Mouse (Mus musculus) ES-Bruce4 (cell line): ENCODE measurements around the gene Slc35f6. TPM values are rescaled to one million over a fixed set of nuclear protein-coding genes. Genes with fewer than 3 reads are reported as not detected.

Source experiments
- H3K27ac ChIP-seq: 2 replicates; pipeline ENCODE4 v1.5.1; 2012; ENCODE audit warnings: low read length, inconsistent platforms; ENCODE audit not compliant: insufficient read depth
- H3K27me3 ChIP-seq: 2 replicates; pipeline ENCODE4 v1.6.1; 2012; ENCODE audit warnings: mild to moderate bottlenecking, low read length, inconsistent platforms; ENCODE audit not compliant: control insufficient read depth, poor library complexity, insufficient read depth, severe bottlenecking
- H3K36me3 ChIP-seq: 2 replicates; pipeline ENCODE4 v1.6.1; 2012; ENCODE audit warnings: inconsistent platforms, mild to moderate bottlenecking, low read length, moderate library complexity; ENCODE audit not compliant: control insufficient read depth, poor library complexity, insufficient read depth, severe bottlenecking
- H3K4me1 ChIP-seq: one replicate; pipeline ENCODE4 v1.8.1; 2011; ENCODE audit warnings: low read length; ENCODE audit not compliant: control insufficient read depth, insufficient read depth
- H3K4me3 ChIP-seq: 2 replicates; pipeline ENCODE4 v1.5.1; 2011; ENCODE audit warnings: low read depth, mild to moderate bottlenecking, low read length
- H3K9ac ChIP-seq: 2 replicates; pipeline ENCODE4 v1.6.1; 2012; ENCODE audit warnings: low read depth, mild to moderate bottlenecking, inconsistent platforms; ENCODE audit not compliant: poor library complexity, severe bottlenecking
- H3K9me3 ChIP-seq: replicated peaks from 2 replicates; pipeline ENCODE4 v1.6.1; 2012; ENCODE audit warnings: mild to moderate bottlenecking, low read length, inconsistent platforms; ENCODE audit not compliant: control insufficient read depth, poor library complexity, insufficient read depth, severe bottlenecking
- CTCF ChIP-seq: IDR thresholded peaks from one replicate; pipeline ENCODE4 v1.8.1; 2011; ENCODE audit warnings: low read depth, low read length
- EP300 ChIP-seq: IDR thresholded peaks from 2 replicates; pipeline ENCODE4 v1.6.1; 2011; ENCODE audit warnings: low read depth, low read length; ENCODE audit not compliant: insufficient read depth
- POLR2A ChIP-seq: IDR thresholded peaks from one replicate; pipeline ENCODE4 v1.8.1; 2011; ENCODE audit warnings: low read length; ENCODE audit not compliant: insufficient read depth
- polyA plus RNA-seq: library from polyadenylated mRNA; stranded (reverse); fragments of >200 nt; gene quantifications from 2 replicates; pipeline ENCODE4 v1.2.4, GENCODE M21; 2011; ENCODE audit warnings: low read depth; ENCODE audit not compliant: missing spikeins, insufficient read depth, insufficient read length

The Slc35f6 gene
- polyA plus RNA-seq, 1 experiment, result 17.6 TPM

GRCm38 (mm10) chr5:30665968-30666367 lies 18.2 kb downstream of the Slc35f6 start:
- no peaks in the 10 kb centered on the region for H3K4me1 ChIP-seq
- peak overlapping the region; percentile 32 for H3K27ac ChIP-seq
- TF ChIP-seq CTCF, result no peak
- no peak for TF ChIP-seq EP300
- no peak for TF ChIP-seq POLR2A
- H3K9ac ChIP-seq, result peak overlapping the region; percentile 95
- no peaks in the 10 kb centered on the region for H3K27me3 ChIP-seq
- H3K9me3 ChIP-seq, result 0 out of 2 replicates have a peak, but pooled peaks cover 3% of the 10 kb centered on the region
- peak overlapping the region; percentile 64 for H3K4me3 ChIP-seq
- peaks cover 29% of the 10 kb centered on the region for H3K36me3 ChIP-seq

GRCm38 (mm10) chr5:30666391-30667195 lies 18.9 kb downstream of the Slc35f6 start, which contains the start of gene Cenpa:
Cenpa (plus strand) TSS chr5:30666777.
- H3K27ac ChIP-seq, result peak within 1 kb of the TSS; percentile 32
- H3K27me3 ChIP-seq, result no peaks in the 10 kb centered on the region
- peaks cover 35% of the 10 kb centered on the region for H3K36me3 ChIP-seq
- H3K4me1 ChIP-seq, result no peaks in the 10 kb centered on the region
- no peaks in the 10 kb centered on the region for H3K9me3 ChIP-seq
- H3K9ac ChIP-seq, result peak within 1 kb of the TSS; percentile 95
- H3K4me3 ChIP-seq, result peak within 1 kb of the TSS; percentile 95
- peak; percentile 74 for TF ChIP-seq POLR2A
- no peak for TF ChIP-seq CTCF

GRCm38 (mm10) chr5:30667215-30667614 lies 19.5 kb downstream of the Slc35f6 start:
- Histone ChIP-seq H3K9me3 (no peaks in the 10 kb centered on the region), H3K27ac (peak overlapping the region; percentile 32), H3K9ac (peak overlapping the region; percentile 95), H3K27me3 (no peaks in the 10 kb centered on the region), H3K4me3 (peak overlapping the region; percentile 95), H3K36me3 (peaks cover 41% of the 10 kb centered on the region), H3K4me1 (no peaks in the 10 kb centered on the region)
- TF ChIP-seq POLR2A (no peak), EP300 (no peak), CTCF (no peak)

GRCm38 (mm10) chr5:30667686-30668085 lies 20.0 kb downstream of the Slc35f6 start:
- peak overlapping the region; percentile 95 for H3K9ac ChIP-seq
- H3K36me3 ChIP-seq, result peaks cover 45% of the 10 kb centered on the region
- no peak for TF ChIP-seq POLR2A
- TF ChIP-seq EP300, result no peak
- no peak for TF ChIP-seq CTCF
- H3K9me3 ChIP-seq, result no peaks in the 10 kb centered on the region
- H3K27ac ChIP-seq, result 0 out of 2 replicates have a peak overlapping the region, but pooled peaks have one; percentile 32
- H3K4me1 ChIP-seq, result no peaks in the 10 kb centered on the region
- H3K27me3 ChIP-seq, result no peaks in the 10 kb centered on the region
- peak overlapping the region; percentile 95 for H3K4me3 ChIP-seq

GRCm38 (mm10) chr5:30668637-30669495 lies 21.1 kb downstream of the Slc35f6 start:
- Histone ChIP-seq H3K27ac (no peak overlapping the region), H3K27me3 (no peaks in the 10 kb centered on the region), H3K4me1 (no peaks in the 10 kb centered on the region), H3K9me3 (no peaks in the 10 kb centered on the region), H3K9ac (no peak overlapping the region), H3K36me3 (peaks cover 55% of the 10 kb centered on the region), H3K4me3 (peak overlapping the region; percentile 40)
- TF ChIP-seq EP300, result no peak
- TF ChIP-seq CTCF, result no peak
- TF ChIP-seq POLR2A, result no peak

- Histone ChIP-seq H3K9ac (no peak overlapping the region), H3K4me3 (no peak overlapping the region), H3K27ac (no peak overlapping the region), H3K27me3 (no peaks in the 10 kb centered on the region), H3K36me3 (peaks cover 61% of the 10 kb centered on the region), H3K9me3 (no peaks in the 10 kb centered on the region), H3K4me1 (no peaks in the 10 kb centered on the region)
- TF ChIP-seq EP300 (no peak), CTCF (no peak), POLR2A (no peak)
Measured at GRCm38 (mm10) chr5:30669496-30669830, 21.7 kb downstream of the Slc35f6 start.
